Mouse (Mus musculus): ENCODE data around the gene Atg9b.
"Not testable (repeated sequence)": the region's sequence is repeated elsewhere in the genome, so short reads cannot be mapped to it uniquely, and the experiment has no call there.

Gene Atg9b

GRCm38 (mm10) chr5:24404594-24405360 is 12.8 kb upstream of the Atg9b start:
- DNase-seq: no peak

- DNase-seq: no peak
Measured at GRCm38 (mm10) chr5:24401969-24402368, 10.0 kb upstream of the Atg9b start.

GRCm38 (mm10) chr5:24400911-24401605 is 9.1 kb upstream of the Atg9b start:
- DNase-seq: no peak

DNA sequence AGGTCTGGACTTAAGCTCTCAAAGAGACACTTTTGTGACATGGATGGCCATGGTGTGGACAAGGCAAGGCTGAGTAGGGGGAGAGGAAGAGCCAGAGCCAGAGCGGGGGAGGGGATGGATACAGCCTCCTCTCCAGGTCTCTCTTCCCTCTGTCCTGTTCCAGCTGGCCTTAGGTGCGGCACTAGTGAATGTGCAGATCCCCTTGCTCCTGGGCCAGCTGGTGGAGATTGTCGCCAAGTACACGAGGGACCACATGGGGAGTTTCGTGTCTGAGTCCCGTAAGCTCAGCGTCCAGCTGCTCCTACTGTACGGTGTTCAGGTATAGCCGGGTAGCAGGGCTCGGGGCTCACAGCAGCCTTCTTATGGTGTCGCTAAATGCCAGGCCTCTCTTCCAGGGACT is 8.4 kb upstream of the Atg9b start:
- no peak for DNase-seq

- no peak for DNase-seq
Measured at GRCm38 (mm10) chr5:24399686-24400085, 7.7 kb upstream of the Atg9b start.

- DNase-seq: not testable (repeated sequence)
Measured at GRCm38 (mm10) chr5:24396254-24396653, 4.3 kb upstream of the Atg9b start.

DNA sequence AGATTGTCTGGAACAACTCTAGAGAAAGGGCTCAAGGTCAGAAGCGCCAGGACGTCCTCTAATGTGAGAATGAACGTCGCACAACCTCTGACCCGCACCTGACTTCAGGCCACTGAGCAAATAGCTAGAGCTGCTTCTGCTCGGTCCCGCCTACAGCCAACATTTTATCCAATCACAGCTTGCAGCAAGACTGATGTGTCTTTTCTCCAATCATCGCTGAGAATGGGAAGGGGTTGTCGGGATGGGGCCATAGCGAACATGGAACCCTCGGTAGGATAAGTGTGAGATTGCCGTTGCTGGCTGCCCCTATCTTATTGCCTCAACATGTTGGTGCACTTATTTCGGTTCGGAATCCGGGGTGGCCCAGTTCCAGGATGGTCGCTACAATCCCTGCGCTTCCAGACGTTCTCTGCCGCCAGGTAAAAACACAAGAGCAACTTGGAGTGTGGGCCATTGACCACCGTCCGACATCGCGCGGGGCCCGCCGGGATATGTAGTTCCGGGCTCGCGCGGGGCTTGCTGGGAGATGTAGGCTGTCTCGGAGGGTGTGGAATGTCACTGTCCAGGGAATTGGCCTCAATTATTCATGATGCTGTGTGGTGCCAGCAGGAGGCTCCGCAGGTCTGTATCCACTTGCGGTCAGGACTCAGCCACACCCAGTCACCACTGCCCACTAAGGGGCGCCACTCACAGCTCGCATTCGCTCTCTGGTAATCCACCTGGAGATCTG is 2.4 kb upstream of the Atg9b start:
- DNase-seq: peak; percentile 92

GRCm38 (mm10) chr5:24393392-24393997 is 1.6 kb upstream of the Atg9b start, which contains the start of gene Abcb8:
Gene Abcb8, plus strand, starts transcription at chr5:24393663.
- DNase-seq: peak; percentile 91

- no peak for DNase-seq
Measured at GRCm38 (mm10) chr5:24392724-24393123, 781 bp upstream of the Atg9b start.

DNA sequence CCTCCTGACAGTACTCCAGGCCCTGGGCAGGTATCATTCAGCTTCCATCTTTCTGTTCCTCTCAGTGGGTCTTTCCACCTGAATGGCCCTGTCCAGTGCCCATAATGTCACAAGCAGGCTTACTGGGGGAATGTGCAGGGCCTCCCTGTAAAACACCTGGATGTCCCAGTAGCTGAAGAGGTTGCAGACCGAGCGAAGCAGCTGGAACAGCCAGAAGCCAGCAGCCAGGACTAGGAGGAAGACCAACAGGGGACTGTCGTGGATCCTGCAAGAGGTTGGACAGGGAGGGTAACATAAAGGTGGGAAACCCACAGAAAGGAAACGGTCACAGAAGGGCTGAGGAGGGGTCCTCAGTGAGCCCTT is 2.3 kb downstream of the Atg9b start:
- DNase-seq: no peak

DNA sequence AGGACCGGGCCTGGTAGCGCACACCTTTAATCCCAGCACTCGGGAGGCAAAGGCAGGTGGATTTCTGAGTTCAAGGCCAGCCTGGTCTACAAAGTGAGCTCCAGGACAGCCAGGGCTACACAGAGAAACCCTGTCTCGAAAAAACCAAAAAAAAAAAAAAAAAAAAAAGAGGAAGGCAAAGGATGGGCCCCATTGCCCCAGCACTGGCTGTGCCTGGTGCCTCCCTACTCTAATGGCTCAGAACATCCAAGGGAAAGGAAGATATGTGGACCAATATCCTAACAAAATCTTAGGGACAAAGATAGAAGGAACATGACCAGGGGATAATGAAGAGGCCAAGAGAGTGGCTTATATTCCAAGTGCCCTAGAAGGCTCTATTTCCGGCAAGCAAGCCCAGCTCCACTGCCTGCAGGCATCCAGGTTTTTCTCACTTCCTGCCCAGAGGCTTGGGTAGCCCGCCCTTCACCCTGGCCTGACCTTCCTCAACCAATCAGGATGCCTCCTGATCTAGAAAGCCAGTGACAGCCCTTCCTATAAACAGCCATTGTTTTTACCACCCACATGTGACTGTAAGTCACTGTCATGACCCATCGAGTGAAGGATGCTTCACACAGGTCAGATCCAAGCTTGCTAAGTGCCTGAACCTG is 2.8 kb downstream of the Atg9b start:
- DNase-seq: peak; percentile 22

DNA sequence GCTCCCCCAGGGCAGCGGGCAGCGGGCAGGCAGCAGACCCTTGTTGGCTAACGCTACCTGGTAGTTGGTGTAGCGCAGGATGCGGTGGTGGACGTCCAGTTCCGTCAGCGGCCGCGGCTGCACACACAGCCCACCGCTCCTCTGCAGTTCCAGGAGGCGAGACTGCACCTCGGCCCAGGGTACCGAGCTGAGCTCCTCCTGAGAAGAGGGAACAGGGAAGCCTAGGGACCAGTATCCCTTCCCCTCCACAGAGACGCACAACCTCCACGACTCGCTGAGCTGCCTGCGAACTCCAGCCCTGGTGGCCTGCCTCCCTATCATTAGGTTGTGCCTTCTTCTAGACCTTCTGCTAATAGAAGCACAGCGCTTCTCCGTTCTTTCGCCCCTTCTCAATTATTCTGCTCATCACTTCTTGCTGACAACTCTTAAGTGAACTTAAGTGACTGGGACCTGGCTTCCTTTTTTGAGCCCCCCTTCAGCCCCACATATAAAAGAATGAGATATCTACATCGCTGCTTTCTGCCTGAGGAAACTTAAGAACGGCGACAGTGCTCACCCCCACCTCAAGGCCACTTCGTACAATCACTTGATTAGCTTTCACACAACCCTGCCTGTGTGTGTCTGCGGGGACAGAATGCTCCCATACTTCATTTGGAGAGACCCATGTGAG is 3.6 kb downstream of the Atg9b start:
- DNase-seq: no peak

- DNase-seq: peak; percentile 61
Measured at GRCm38 (mm10) chr5:24387264-24388241, 4.4 kb downstream of the Atg9b start.

- DNase-seq: no peak
Measured at GRCm38 (mm10) chr5:24385887-24386550, 5.9 kb downstream of the Atg9b start.

DNA sequence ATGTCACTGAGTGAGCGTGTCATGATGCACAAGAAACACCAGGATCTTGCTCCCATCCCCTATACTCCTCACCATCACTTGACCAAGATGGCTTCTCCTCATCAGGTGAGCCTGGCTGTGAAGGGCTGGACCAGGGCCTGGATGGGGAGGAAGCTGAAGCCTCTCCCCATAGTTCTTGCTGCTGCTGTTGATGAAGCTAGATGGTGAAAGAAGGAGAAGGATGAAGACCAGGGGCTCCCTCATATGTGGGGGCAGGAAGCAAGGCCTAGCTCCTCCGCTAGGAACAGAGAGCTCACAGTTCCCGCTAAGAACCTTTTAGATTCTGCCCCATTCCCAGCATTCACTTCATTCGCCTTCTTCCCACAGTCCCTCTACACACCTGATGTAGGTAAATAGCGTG is 6.6 kb downstream of the Atg9b start:
- DNase-seq: no peak

GRCm38 (mm10) chr5:24384407-24384806 is 7.5 kb downstream of the Atg9b start:
- DNase-seq: no peak

GRCm38 (mm10) chr5:24383026-24383859 is 8.7 kb downstream of the Atg9b start:
- DNase-seq: peak; percentile 92

- no peak for DNase-seq
Measured at GRCm38 (mm10) chr5:24381988-24382387, 10.0 kb downstream of the Atg9b start.

DNA sequence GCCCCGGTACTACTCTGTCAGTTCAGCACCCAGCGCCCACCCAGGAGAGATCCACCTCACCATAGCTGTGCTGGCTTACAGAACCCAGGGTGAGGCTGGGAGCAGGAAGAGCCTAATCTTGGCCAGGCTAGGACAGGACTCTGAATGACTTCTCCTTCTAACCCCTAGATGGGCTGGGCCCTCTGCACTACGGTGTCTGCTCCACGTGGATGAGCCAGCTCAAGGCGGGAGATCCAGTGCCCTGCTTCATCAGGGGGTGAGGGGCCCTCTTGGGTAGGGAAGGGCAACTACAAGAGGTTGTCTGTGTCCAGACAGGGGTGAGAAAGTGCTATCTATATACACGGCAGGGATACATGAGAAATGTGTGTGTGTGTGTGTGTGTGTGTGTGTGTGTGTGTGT is 10.5 kb downstream of the Atg9b start:
- no peak for DNase-seq
